Mouse (Mus musculus) 416B (cell line): ENCODE measurements at regions not wholly inside any gene's neighbourhood (a gene's known extent, or its start where the extent isn't known, plus 50 kb on each side); places are given as distances from the start of the nearest gene placed in this dataset.

Source experiments
- DNase-seq: peaks from one replicate; pipeline ENCODE4 v3.0.0; 2011; ENCODE audit warnings: low read depth

DNA sequence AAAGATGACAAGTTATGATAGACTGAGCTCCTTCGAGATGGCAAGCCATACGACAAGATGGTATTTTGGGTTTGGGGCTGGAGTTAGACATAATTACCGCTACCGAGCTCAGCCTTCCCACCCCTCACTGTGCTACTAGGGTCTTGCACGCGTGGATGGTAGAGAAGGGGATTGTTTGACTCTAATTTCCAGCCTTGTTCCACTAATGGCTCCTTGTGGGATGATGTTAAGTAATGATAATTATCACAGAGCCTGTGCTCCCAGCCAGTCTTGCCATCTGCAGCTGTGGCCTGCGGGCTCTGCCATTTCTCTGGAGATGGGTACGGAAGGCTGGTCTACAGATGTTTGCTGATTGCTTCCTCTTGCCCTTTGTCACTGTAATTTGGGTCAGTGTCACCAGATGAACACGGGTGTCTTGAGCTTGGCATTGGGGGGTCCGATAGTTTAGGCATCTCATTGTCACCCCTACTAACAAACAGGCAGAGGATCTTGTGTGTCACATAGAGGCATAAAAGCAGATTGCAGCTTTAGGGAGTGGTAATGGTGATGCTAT, 108.8 kb upstream of the Ctbp2 start:
- DNase-seq = no peak

DNA sequence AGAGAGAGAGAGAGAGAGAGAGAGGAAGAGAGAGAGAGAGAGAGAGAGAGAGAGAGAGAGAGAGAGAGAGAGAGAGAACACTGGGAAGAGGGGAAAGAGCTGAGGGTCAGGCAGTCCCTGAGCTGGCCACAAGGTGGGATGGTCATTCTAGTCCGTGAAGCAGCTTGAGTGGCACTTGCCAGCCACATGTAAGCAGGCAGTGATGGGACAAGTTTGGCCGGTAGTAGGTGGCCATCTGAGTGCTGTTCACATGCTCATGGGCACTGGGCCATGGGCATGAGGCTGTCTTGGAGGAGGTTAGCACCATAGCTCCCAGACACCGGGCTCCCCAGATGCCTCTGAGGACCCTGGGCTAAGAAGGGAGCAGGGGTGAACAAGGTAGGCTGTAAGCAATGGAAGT, 106.7 kb upstream of the Ctbp2 start:
- DNase-seq = no peak

- DNase-seq = no peak
Measured at GRCm38 (mm10) chr7:133223948-133224652, 99.9 kb upstream of the Ctbp2 start.

GRCm38 (mm10) chr7:133212328-133212727, 88.2 kb upstream of the Ctbp2 start:
- peak; percentile 5 for DNase-seq

GRCm38 (mm10) chr7:133205704-133206103, 81.5 kb upstream of the Ctbp2 start:
- no peak for DNase-seq

DNA sequence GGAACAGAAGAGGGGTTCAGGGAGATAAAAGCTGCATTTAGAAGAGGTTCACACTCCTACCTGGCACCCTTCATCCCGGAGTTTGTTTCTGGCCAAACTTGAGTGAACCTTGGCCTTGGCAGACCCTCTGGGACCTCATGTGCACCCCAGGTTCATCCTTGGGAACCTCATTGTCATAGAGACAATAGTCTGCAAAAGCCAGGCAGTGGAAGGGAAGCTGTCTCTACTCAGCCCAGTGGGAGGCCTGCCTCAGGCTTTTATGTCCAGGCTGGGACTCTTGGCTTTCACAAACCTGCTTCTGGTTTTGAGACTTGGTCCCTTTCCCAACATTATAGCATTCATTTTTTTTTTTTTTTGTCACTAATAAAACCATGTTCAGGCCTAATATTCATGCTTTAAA, 80.3 kb upstream of the Ctbp2 start:
- no peak for DNase-seq

- no peak for DNase-seq
Measured at GRCm38 (mm10) chr7:133203933-133204332, 79.8 kb upstream of the Ctbp2 start.

DNA sequence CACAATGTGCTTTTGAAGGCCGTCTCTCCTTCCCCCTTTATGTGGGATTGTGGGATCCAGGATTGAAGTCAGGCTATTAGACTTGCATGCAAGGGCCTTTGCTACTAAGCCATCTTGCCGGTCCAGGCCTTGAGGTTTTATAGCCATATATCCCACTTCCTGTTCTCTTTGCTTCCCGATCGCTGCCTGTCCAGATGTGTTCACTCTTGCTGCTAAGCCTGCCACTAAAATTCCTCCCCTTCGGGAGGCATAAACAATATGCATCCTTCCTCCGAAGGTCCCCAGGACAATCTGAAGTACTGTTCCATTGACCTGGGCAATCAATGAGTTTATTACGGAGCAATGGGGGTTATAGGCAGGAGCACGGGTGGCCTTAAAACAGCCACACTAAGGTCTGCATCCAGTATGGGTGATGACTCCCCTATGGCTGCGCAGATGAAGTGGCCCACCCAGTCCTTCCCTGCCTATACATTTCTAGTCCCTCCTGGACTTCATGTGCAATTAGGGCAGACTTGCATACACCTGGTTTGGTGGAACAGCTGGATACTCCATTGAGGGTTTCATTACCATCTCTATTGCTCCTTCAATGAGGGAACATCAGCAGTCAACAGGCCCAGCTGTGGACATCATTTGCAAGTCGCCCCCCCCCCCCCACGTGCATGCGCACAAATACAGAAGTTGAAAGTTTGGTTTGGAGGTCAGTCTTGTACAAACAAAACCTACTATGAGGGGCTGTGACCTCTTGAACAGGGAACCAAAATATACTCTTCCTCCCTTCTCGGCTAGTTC, 78.1 kb upstream of the Ctbp2 start:
- DNase-seq = no peak

DNA sequence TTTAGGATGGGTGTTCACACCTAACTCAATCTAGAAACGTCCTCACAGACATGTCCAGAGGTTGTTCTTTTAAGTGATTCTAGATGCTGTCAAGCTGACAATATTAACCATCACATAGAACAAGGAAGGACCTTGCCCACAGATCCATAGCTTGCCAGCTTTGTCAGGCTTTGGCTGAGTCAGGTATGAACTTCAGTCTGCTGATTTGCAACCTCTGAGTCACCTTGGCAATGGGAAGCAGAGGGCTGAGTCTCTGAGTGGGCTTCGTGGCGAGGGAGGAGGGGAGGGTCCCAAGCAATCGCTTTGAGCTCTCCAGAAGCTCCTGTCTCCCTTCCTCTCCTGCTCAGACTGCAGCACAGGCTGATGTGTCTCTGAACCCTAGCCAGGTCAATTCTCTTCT, 74.9 kb upstream of the Ctbp2 start:
- no peak for DNase-seq

- no peak for DNase-seq
Measured at GRCm38 (mm10) chr7:133189880-133190462, 65.8 kb upstream of the Ctbp2 start.

DNA sequence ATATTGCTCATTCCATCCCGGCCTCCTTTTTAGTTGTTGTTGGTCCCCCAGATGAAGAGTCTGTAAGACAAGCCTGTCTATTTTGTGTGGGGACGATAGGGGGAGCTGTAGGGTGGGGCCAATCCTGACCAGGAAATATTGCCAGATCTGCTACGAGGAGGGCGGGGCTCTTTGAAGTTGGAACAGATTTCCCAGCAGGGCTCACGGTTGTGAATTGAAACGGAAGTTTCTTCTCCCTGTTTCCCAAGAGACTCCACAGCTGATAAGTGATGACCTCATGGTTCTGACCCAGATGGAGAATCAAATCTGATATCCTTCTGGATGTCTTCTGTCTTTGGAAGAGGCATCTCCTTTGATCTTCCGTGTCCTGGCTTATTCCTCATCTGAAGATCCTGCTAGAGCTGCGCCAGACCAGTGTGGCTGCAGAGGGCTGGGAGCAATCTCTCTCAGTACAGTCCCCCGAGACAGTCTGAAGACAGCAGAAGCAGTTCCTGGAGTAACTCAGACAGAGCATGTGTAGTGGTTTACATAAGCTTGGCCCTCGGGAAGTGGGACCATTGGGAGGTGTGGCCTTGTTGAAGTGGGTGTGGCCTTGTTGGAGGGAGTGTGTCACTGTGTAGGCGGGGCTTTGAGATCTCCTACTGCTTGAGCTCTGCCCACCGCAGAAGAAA, 61.9 kb upstream of the Ctbp2 start:
- peak; percentile 74 for DNase-seq

DNA sequence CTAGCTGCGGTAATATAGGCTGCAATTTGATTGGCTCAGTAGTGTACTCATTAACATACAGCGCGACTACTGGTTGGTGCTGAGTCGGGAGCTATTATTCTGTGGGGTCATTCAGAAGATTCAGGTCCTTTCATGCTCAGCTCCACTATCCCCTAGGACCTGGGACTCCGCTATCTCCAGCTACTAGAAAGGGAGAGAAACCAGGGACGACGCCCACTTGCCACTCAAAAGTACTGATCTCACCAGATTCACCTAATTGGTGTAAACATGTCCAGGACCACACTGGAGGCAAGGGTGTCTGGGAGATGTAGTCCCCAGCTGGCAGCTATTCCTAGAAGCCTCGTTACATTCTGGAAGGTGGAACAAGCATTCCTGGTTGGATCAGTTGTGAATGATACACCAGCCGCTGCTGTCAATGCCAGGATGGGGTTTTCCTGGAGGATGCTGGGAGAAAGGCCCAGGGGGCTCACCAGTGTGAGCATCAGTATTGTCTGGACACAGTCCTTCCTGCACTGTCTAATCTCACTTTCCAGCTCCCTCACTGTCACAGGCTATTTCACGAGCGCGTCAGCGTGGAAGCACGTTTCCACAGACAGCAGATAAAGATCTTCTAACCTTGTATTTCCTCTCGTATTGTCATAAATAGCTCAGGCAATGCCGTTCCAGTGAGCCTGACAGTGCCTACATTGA, 60.9 kb upstream of the Ctbp2 start:
- DNase-seq = no peak

DNA sequence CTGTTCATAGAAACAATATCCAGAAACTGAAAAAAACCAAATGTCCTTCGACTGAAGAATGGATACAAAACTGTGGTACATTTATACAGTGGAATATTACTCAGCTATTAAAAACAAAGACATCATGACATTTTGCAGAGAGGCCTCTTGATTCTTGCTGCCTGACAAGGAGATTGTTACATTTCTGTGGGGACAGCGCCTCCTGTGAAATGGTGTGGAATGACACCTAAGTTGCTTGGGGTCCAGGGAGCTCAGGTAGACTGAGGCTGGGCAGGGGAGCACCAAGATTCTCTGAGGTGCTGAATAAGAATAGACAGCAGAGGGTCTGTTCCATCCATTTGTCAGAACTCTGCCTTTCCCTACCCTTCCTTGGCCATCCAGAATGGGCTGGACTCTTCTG, 57.2 kb upstream of the Ctbp2 start:
- no peak for DNase-seq

GRCm38 (mm10) chr7:133177179-133177575, 53.0 kb upstream of the Ctbp2 start:
- no peak for DNase-seq

GRCm38 (mm10) chr7:133176256-133177178, 52.4 kb upstream of the Ctbp2 start:
- DNase-seq = peak; percentile 20
